Mouse (Mus musculus): Measurements from ENCODE around the gene Apon. TPM values are rescaled to one million over a fixed set of nuclear protein-coding genes. Genes with fewer than 3 reads are reported as not detected.

The Apon gene
- 346 TPM for polyA plus RNA-seq (2014; fragmentation: Illumina TruSeq; extraction: RNeasy Lipid Tissue Mini Kit (QIAGEN cat#74804); ENCODE audit: low read depth, low replicate concordance)

GRCm38 (mm10) chr10:128253677-128254255 lies at the start of gene Apon:
Gene Apon, plus strand, starts transcription at chr10:128254096.

GRCm38 (mm10) chr10:128211390-128212108 lies 42.3 kb upstream of the Apon start, which contains the start of gene Spryd4:
Gene Spryd4, minus strand, starts transcription at chr10:128211807.

GRCm38 (mm10) chr10:128225538-128225937 lies 28.4 kb upstream of the Apon start, which contains the start of gene Mip:
Gene Mip, plus strand, starts transcription at chr10:128225838.

GRCm38 (mm10) chr10:128231697-128232419 lies 22.0 kb upstream of the Apon start, which contains the start of gene Timeless:
Gene Timeless, plus strand, starts transcription at chr10:128232065.

GRCm38 (mm10) chr10:128268371-128268770 lies 14.5 kb downstream of the Apon start, which contains the start of gene Apof:
Gene Apof, plus strand, starts transcription at chr10:128268671.

GRCm38 (mm10) chr10:128270287-128270841 lies 16.5 kb downstream of the Apon start, which contains the start of gene Stat2:
Gene Stat2, plus strand, starts transcription at chr10:128270559.

GRCm38 (mm10) chr10:128298702-128299171 lies 44.8 kb downstream of the Apon start, which contains the start of gene Il23a:
Gene Il23a, minus strand, starts transcription at chr10:128298752.

GRCm38 (mm10) chr10:128303126-128304021 lies 49.5 kb downstream of the Apon start, which contains the start of gene Pan2:
Gene Pan2, plus strand, starts transcription at chr10:128303335.

Other genes with a start within 250 kb of the Apon start
- gene Hsd17b6, start 246.5 kb upstream of the Apon start, polyA plus RNA-seq (2014; fragmentation: Illumina TruSeq; extraction: RNeasy Lipid Tissue Mini Kit (QIAGEN cat#74804); ENCODE audit: low read depth, low replicate concordance) = 319 TPM
- gene Prim1, start 238.9 kb upstream of the Apon start, polyA plus RNA-seq (2014; fragmentation: Illumina TruSeq; extraction: RNeasy Lipid Tissue Mini Kit (QIAGEN cat#74804); ENCODE audit: low read depth, low replicate concordance) = 4.3 TPM
- gene Naca, start 218.5 kb upstream of the Apon start, polyA plus RNA-seq (2014; fragmentation: Illumina TruSeq; extraction: RNeasy Lipid Tissue Mini Kit (QIAGEN cat#74804); ENCODE audit: low read depth, low replicate concordance) = 612 TPM
- gene Ptges3, start 195.1 kb upstream of the Apon start, polyA plus RNA-seq (2014; fragmentation: Illumina TruSeq; extraction: RNeasy Lipid Tissue Mini Kit (QIAGEN cat#74804); ENCODE audit: low read depth, low replicate concordance) = 279 TPM
- 730 TPM for gene Atp5b, start 170.8 kb upstream of the Apon start, polyA plus RNA-seq (2014; fragmentation: Illumina TruSeq; extraction: RNeasy Lipid Tissue Mini Kit (QIAGEN cat#74804); ENCODE audit: low read depth, low replicate concordance)
- 5.9 TPM for gene Baz2a, start 162.5 kb upstream of the Apon start, polyA plus RNA-seq (2014; fragmentation: Illumina TruSeq; extraction: RNeasy Lipid Tissue Mini Kit (QIAGEN cat#74804); ENCODE audit: low read depth, low replicate concordance)
- gene Rbms2, start 73.8 kb upstream of the Apon start, polyA plus RNA-seq (2014; fragmentation: Illumina TruSeq; extraction: RNeasy Lipid Tissue Mini Kit (QIAGEN cat#74804); ENCODE audit: low read depth, low replicate concordance) = 5.7 TPM
- 171 TPM for gene Gls2, start 59.6 kb upstream of the Apon start, polyA plus RNA-seq (2014; fragmentation: Illumina TruSeq; extraction: RNeasy Lipid Tissue Mini Kit (QIAGEN cat#74804); ENCODE audit: low read depth, low replicate concordance)
- gene Spryd4, start 42.3 kb upstream of the Apon start, polyA plus RNA-seq (2014; fragmentation: Illumina TruSeq; extraction: RNeasy Lipid Tissue Mini Kit (QIAGEN cat#74804); ENCODE audit: low read depth, low replicate concordance) = 23.2 TPM
- not detected for gene Mip, start 28.3 kb upstream of the Apon start, polyA plus RNA-seq (2014; fragmentation: Illumina TruSeq; extraction: RNeasy Lipid Tissue Mini Kit (QIAGEN cat#74804); ENCODE audit: low read depth, low replicate concordance)
- gene Timeless, start 22.0 kb upstream of the Apon start, polyA plus RNA-seq (2014; fragmentation: Illumina TruSeq; extraction: RNeasy Lipid Tissue Mini Kit (QIAGEN cat#74804); ENCODE audit: low read depth, low replicate concordance) = 0.69 TPM
- gene Apof, start 14.6 kb downstream of the Apon start, polyA plus RNA-seq (2014; fragmentation: Illumina TruSeq; extraction: RNeasy Lipid Tissue Mini Kit (QIAGEN cat#74804); ENCODE audit: low read depth, low replicate concordance) = 593 TPM
- gene Stat2, start 16.5 kb downstream of the Apon start, polyA plus RNA-seq (2014; fragmentation: Illumina TruSeq; extraction: RNeasy Lipid Tissue Mini Kit (QIAGEN cat#74804); ENCODE audit: low read depth, low replicate concordance) = 18.9 TPM
- not detected for gene Il23a, start 44.7 kb downstream of the Apon start, polyA plus RNA-seq (2014; fragmentation: Illumina TruSeq; extraction: RNeasy Lipid Tissue Mini Kit (QIAGEN cat#74804); ENCODE audit: low read depth, low replicate concordance)
- gene Pan2, start 49.2 kb downstream of the Apon start, polyA plus RNA-seq (2014; fragmentation: Illumina TruSeq; extraction: RNeasy Lipid Tissue Mini Kit (QIAGEN cat#74804); ENCODE audit: low read depth, low replicate concordance) = 6.5 TPM
- 59.7 TPM for gene Cnpy2, start 68.4 kb downstream of the Apon start, polyA plus RNA-seq (2014; fragmentation: Illumina TruSeq; extraction: RNeasy Lipid Tissue Mini Kit (QIAGEN cat#74804); ENCODE audit: low read depth, low replicate concordance)
- 53.8 TPM for gene Cs, start 83.6 kb downstream of the Apon start, polyA plus RNA-seq (2014; fragmentation: Illumina TruSeq; extraction: RNeasy Lipid Tissue Mini Kit (QIAGEN cat#74804); ENCODE audit: low read depth, low replicate concordance)
- 18.8 TPM for gene Coq10a, start 114.9 kb downstream of the Apon start, polyA plus RNA-seq (2014; fragmentation: Illumina TruSeq; extraction: RNeasy Lipid Tissue Mini Kit (QIAGEN cat#74804); ENCODE audit: low read depth, low replicate concordance)
- gene Ankrd52, start 123.0 kb downstream of the Apon start, polyA plus RNA-seq (2014; fragmentation: Illumina TruSeq; extraction: RNeasy Lipid Tissue Mini Kit (QIAGEN cat#74804); ENCODE audit: low read depth, low replicate concordance) = 3.7 TPM
- gene Slc39a5, start 147.1 kb downstream of the Apon start, polyA plus RNA-seq (2014; fragmentation: Illumina TruSeq; extraction: RNeasy Lipid Tissue Mini Kit (QIAGEN cat#74804); ENCODE audit: low read depth, low replicate concordance) = not detected
- gene Nabp2, start 157.4 kb downstream of the Apon start, polyA plus RNA-seq (2014; fragmentation: Illumina TruSeq; extraction: RNeasy Lipid Tissue Mini Kit (QIAGEN cat#74804); ENCODE audit: low read depth, low replicate concordance) = 26.7 TPM
- gene Rnf41, start 157.6 kb downstream of the Apon start, polyA plus RNA-seq (2014; fragmentation: Illumina TruSeq; extraction: RNeasy Lipid Tissue Mini Kit (QIAGEN cat#74804); ENCODE audit: low read depth, low replicate concordance) = 2.3 TPM
- gene Smarcc2, start 205.2 kb downstream of the Apon start, polyA plus RNA-seq (2014; fragmentation: Illumina TruSeq; extraction: RNeasy Lipid Tissue Mini Kit (QIAGEN cat#74804); ENCODE audit: low read depth, low replicate concordance) = 34.1 TPM
- gene Myl6, start 240.0 kb downstream of the Apon start, polyA plus RNA-seq (2014; fragmentation: Illumina TruSeq; extraction: RNeasy Lipid Tissue Mini Kit (QIAGEN cat#74804); ENCODE audit: low read depth, low replicate concordance) = 58.1 TPM
- gene Myl6b, start 244.6 kb downstream of the Apon start, polyA plus RNA-seq (2014; fragmentation: Illumina TruSeq; extraction: RNeasy Lipid Tissue Mini Kit (QIAGEN cat#74804); ENCODE audit: low read depth, low replicate concordance) = not detected

All from liver, adult 10 weeks (tissue).